Mouse (Mus musculus) CD8-positive naive resting alpha-beta T cell, adult 2 months (primary cell): ENCODE data around the gene Rbm39.

Experiments used
- DNase-seq, 2 experiments: peaks; one replicate each; pipeline ENCODE4 v3.0.0; 2022; ENCODE audit warnings: low read depth in 2 of 2, low spot score in 2 of 2

The Rbm39 gene

GRCm38 (mm10) chr2:156111358-156112079 is 68.5 kb downstream of the Rbm39 start, which contains the start of the genes Cpne1 and Rbm12:
TSS of gene Cpne1 (minus strand) at chr2:156111965.
TSS of gene Rbm12 (minus strand) at chr2:156111978.
- DNase-seq, result peak; percentile 88 to 94

- DNase-seq, result peak in 1 of 2 experiments; percentile 20
Measured at GRCm38 (mm10) chr2:156110627-156111357, 69.2 kb downstream of the Rbm39 start.
